Mouse (Mus musculus) MEL (cell line): ENCODE data around the gene Atp8a1. TPM values are rescaled to one million over a fixed set of nuclear protein-coding genes. Genes with fewer than 3 reads are reported as not detected.

ENCODE experiments used
- DNase-seq: peaks from one replicate; pipeline ENCODE4 v3.0.0; 2011; ENCODE audit warnings: low read depth, low spot score
- H3K27ac ChIP-seq: 2 replicates; pipeline ENCODE4 v1.5.1; 2012; ENCODE audit warnings: low read depth, mild to moderate bottlenecking, control low read depth, low read length, moderate library complexity; ENCODE audit not compliant: control insufficient read depth
- H3K27me3 ChIP-seq, 2 experiments: fragments of 150-350 bp in 1 of 2; sonication (generic) in 1 of 2; 2 replicates each; pipeline ENCODE4 v1.6.1; 2012; ENCODE audit warnings: low read length in 2 of 2, mild to moderate bottlenecking in 2 of 2, improper control_type of control experiment in 1 of 2, moderate library complexity in 1 of 2; ENCODE audit not compliant: insufficient read depth in 2 of 2, control insufficient read depth in 1 of 2
- H3K36me3 ChIP-seq, 2 experiments: 2 replicates each; pipeline ENCODE4 v1.6.1; 2012 to 2014; ENCODE audit warnings: low read length in 2 of 2, improper control_type of control experiment in 1 of 2, inconsistent platforms in 1 of 2, mild to moderate bottlenecking in 1 of 2; ENCODE audit not compliant: insufficient read depth in 2 of 2, control insufficient read depth in 1 of 2
- H3K4me1 ChIP-seq, 2 experiments: fragments of 150-350 bp in 1 of 2; sonication (generic) in 1 of 2; 2 replicates each; pipeline ENCODE4 v1.6.1; 2012; ENCODE audit warnings: low read length in 2 of 2, improper control_type of control experiment in 1 of 2, mild to moderate bottlenecking in 1 of 2; ENCODE audit not compliant: insufficient read depth in 2 of 2, control insufficient read depth in 1 of 2
- H3K4me3 ChIP-seq, 2 experiments: fragments of 150-350 bp in 1 of 2; sonication (generic) in 1 of 2; 2 replicates each; pipeline ENCODE4 v1.5.1; 2012; ENCODE audit warnings: low read depth in 2 of 2, low read length in 2 of 2, mild to moderate bottlenecking in 2 of 2, moderate library complexity in 2 of 2, control low read depth in 1 of 2, improper control_type of control experiment in 1 of 2; ENCODE audit not compliant: control insufficient read depth in 1 of 2, insufficient read depth in 1 of 2
- H3K79me2 ChIP-seq: 2 replicates; pipeline ENCODE4 v1.6.1; 2012; ENCODE audit warnings: mild to moderate bottlenecking, low read length, moderate library complexity; ENCODE audit not compliant: control insufficient read depth, poor library complexity, insufficient read depth
- H3K9ac ChIP-seq: 2 replicates; pipeline ENCODE4 v1.6.1; 2012; ENCODE audit warnings: low read depth, mild to moderate bottlenecking, control low read depth, low read length, moderate library complexity; ENCODE audit not compliant: control insufficient read depth, poor library complexity, severe bottlenecking
- H3K9me3 ChIP-seq: fragments of 150-350 bp; sonication (generic); replicated peaks from 2 replicates; pipeline ENCODE4 v1.6.1; 2012; ENCODE audit warnings: mild to moderate bottlenecking, low read length, improper control_type of control experiment, moderate library complexity; ENCODE audit not compliant: insufficient read depth
- BHLHE40 ChIP-seq: IDR thresholded peaks from 2 replicates; pipeline ENCODE4 v1.6.1; 2012; ENCODE audit warnings: low read depth, mild to moderate bottlenecking, inconsistent platforms, low read length, improper control_type of control experiment, borderline replicate concordance
- CTCF ChIP-seq, 3 experiments: IDR thresholded peaks in 2 of 3; conservative IDR thresholded peaks in 1 of 3; 2 replicates each; pipeline ENCODE4 v1.5.1; 2011 to 2012; ENCODE audit warnings: low read length in 3 of 3, low read depth in 2 of 3, mild to moderate bottlenecking in 2 of 3, improper control_type of control experiment in 1 of 3, inconsistent platforms in 1 of 3, mixed read lengths in 1 of 3, moderate library complexity in 1 of 3; ENCODE audit not compliant: control insufficient read depth in 1 of 3, insufficient read depth in 1 of 3, poor library complexity in 1 of 3, severe bottlenecking in 1 of 3
- E2F4 ChIP-seq: IDR thresholded peaks from 2 replicates; pipeline ENCODE4 v1.6.1; 2011; ENCODE audit warnings: low read depth, low read length, improper control_type of control experiment, borderline replicate concordance
- ELF1 ChIP-seq: IDR thresholded peaks from 2 replicates; pipeline ENCODE4 v1.6.1; 2014; ENCODE audit warnings: low read depth, mild to moderate bottlenecking, inconsistent platforms, low read length, improper control_type of control experiment, moderate library complexity
- EP300 ChIP-seq, 2 experiments: IDR thresholded peaks; 2 replicates each; pipeline ENCODE4 v1.6.1; 2011; ENCODE audit warnings: improper control_type of control experiment in 2 of 2, low read length in 2 of 2, low read depth in 1 of 2, mild to moderate bottlenecking in 1 of 2
- ETS1 ChIP-seq: IDR thresholded peaks from 2 replicates; pipeline ENCODE4 v1.6.1; 2012; ENCODE audit warnings: low read depth, mild to moderate bottlenecking, inconsistent platforms, low read length, improper control_type of control experiment, moderate library complexity
- GABPA ChIP-seq: IDR thresholded peaks from 2 replicates; pipeline ENCODE4 v1.6.1; 2012; ENCODE audit warnings: low read depth, mild to moderate bottlenecking, inconsistent platforms, low read length, improper control_type of control experiment, moderate library complexity
- GATA1 ChIP-seq: IDR thresholded peaks from 2 replicates; pipeline ENCODE4 v1.6.1; 2011; ENCODE audit warnings: low read depth, low read length, improper control_type of control experiment
- HCFC1 ChIP-seq: IDR thresholded peaks from 2 replicates; pipeline ENCODE4 v1.6.1; 2012; ENCODE audit warnings: low read depth, mild to moderate bottlenecking, inconsistent platforms, low read length, improper control_type of control experiment, moderate library complexity
- JUND ChIP-seq: IDR thresholded peaks from 2 replicates; pipeline ENCODE4 v1.6.1; 2011; ENCODE audit warnings: low read depth, mild to moderate bottlenecking, improper control_type of control experiment, low read length
- KAT2A ChIP-seq: conservative IDR thresholded peaks from 2 replicates; pipeline ENCODE4 v1.6.1; 2012; ENCODE audit warnings: low read depth, low read length, improper control_type of control experiment, inconsistent platforms
- MAX ChIP-seq: IDR thresholded peaks from 2 replicates; pipeline ENCODE4 v1.6.1; 2011; ENCODE audit warnings: low read length, improper control_type of control experiment
- MAZ ChIP-seq: IDR thresholded peaks from 2 replicates; pipeline ENCODE4 v1.6.1; 2012; ENCODE audit warnings: low read depth, mild to moderate bottlenecking, inconsistent platforms, low read length, improper control_type of control experiment
- MXI1 ChIP-seq: IDR thresholded peaks from 2 replicates; pipeline ENCODE4 v1.6.1; 2011; ENCODE audit warnings: mild to moderate bottlenecking, low read depth, low read length, improper control_type of control experiment
- MYB ChIP-seq: IDR thresholded peaks from 2 replicates; pipeline ENCODE4 v1.6.1; 2011; ENCODE audit warnings: mild to moderate bottlenecking, low read depth, low read length, improper control_type of control experiment
- NRF1 ChIP-seq: IDR thresholded peaks from 2 replicates; pipeline ENCODE4 v1.6.1; 2014; ENCODE audit warnings: low read depth, mild to moderate bottlenecking, inconsistent platforms, low read length, improper control_type of control experiment, moderate library complexity; ENCODE audit not compliant: poor library complexity, insufficient read depth, severe bottlenecking
- POLR2A ChIP-seq, 2 experiments: IDR thresholded peaks; 2 replicates each; pipeline ENCODE4 v1.6.1; 2011 to 2012; ENCODE audit warnings: low read length in 2 of 2, mild to moderate bottlenecking in 2 of 2, control low read depth in 1 of 2, improper control_type of control experiment in 1 of 2, low read depth in 1 of 2, moderate library complexity in 1 of 2; ENCODE audit not compliant: control insufficient read depth in 1 of 2, insufficient read depth in 1 of 2, poor library complexity in 1 of 2
- POLR2AphosphoS2 ChIP-seq: IDR thresholded peaks from 2 replicates; pipeline ENCODE4 v1.6.1; 2011; ENCODE audit warnings: low read length, improper control_type of control experiment
- RCOR1 ChIP-seq: IDR thresholded peaks from 2 replicates; pipeline ENCODE4 v1.6.1; 2012; ENCODE audit warnings: low read depth, mild to moderate bottlenecking, inconsistent platforms, low read length, improper control_type of control experiment
- SIN3A ChIP-seq: IDR thresholded peaks from 2 replicates; pipeline ENCODE4 v1.6.1; 2012; ENCODE audit warnings: low read length, improper control_type of control experiment, inconsistent platforms
- TAL1 ChIP-seq: IDR thresholded peaks from 2 replicates; pipeline ENCODE4 v1.6.1; 2012; ENCODE audit warnings: mild to moderate bottlenecking, inconsistent platforms, low read length, moderate library complexity, mixed read lengths
- TBP ChIP-seq: IDR thresholded peaks from 2 replicates; pipeline ENCODE4 v1.8.0; 2011; ENCODE audit warnings: low read depth, low read length, improper control_type of control experiment
- TCF12 ChIP-seq: IDR thresholded peaks from 2 replicates; pipeline ENCODE4 v1.6.1; 2014; ENCODE audit warnings: low read depth, mild to moderate bottlenecking, inconsistent platforms, low read length, improper control_type of control experiment, moderate library complexity
- USF2 ChIP-seq, 2 experiments: IDR thresholded peaks; 2 replicates each; pipeline ENCODE4 v1.6.1; 2011 to 2012; ENCODE audit warnings: improper control_type of control experiment in 2 of 2, low read length in 2 of 2, borderline replicate concordance in 1 of 2, inconsistent platforms in 1 of 2, low read depth in 1 of 2, mild to moderate bottlenecking in 1 of 2; ENCODE audit not compliant: insufficient read depth in 1 of 2
- ZC3H11A ChIP-seq: IDR thresholded peaks from 2 replicates; pipeline ENCODE4 v1.6.1; 2012; ENCODE audit warnings: low read depth, mild to moderate bottlenecking, inconsistent platforms, low read length, improper control_type of control experiment
- ZMIZ1 ChIP-seq: IDR thresholded peaks from 2 replicates; pipeline ENCODE4 v1.6.1; 2012; ENCODE audit warnings: low read depth, mild to moderate bottlenecking, inconsistent platforms, low read length, improper control_type of control experiment, moderate library complexity
- ZNF384 ChIP-seq: IDR thresholded peaks from 2 replicates; pipeline ENCODE4 v1.6.1; 2012; ENCODE audit warnings: low read depth, mild to moderate bottlenecking, inconsistent platforms, low read length, improper control_type of control experiment
- polyA plus RNA-seq, 2 experiments: library from polyadenylated mRNA; stranded (reverse) in 1 of 2; unstranded in 1 of 2; fragments of >175 nt in 1 of 2; fragments of >200 nt in 1 of 2; gene quantifications; 2 replicates each; pipeline versions ENCODE4 v1.2.1 to v1.2.4; 2012; ENCODE audit warnings: low replicate concordance in 2 of 2, low read depth in 1 of 2; ENCODE audit not compliant: insufficient read length in 2 of 2, insufficient read depth in 1 of 2, missing spikeins in 1 of 2
- total RNA-seq: library from RNA; depleted of rRNA; stranded (reverse); fragments of 300-350 nt; gene quantifications from 2 replicates; pipeline ENCODE4 v1.2.3, GENCODE M21; 2012

Gene Atp8a1
- total and polyA plus RNA-seq, 3 experiments, result 18.2 to 22.1 TPM; not detected in 1

- Histone ChIP-seq H3K9ac (peak overlapping the region; percentile 86), H3K79me2 (peaks cover 28% of the 10 kb centered on the region), H3K27ac (peak overlapping the region; percentile 47), H3K4me3 (peak overlapping the region; percentile 93 to 95), H3K9me3 (no peaks in the 10 kb centered on the region), H3K27me3 (no peaks in the 10 kb centered on the region), H3K36me3 (peaks cover 0 to 10% of the 10 kb centered on the region in 2 experiments; a peak in 2 of 4 replicates), H3K4me1 (peaks cover 5 to 11% of the 10 kb centered on the region in 2 experiments)
- TF ChIP-seq MAX (no peak; the same call in 1 of the 2 replicates), CTCF (IDR thresholded peaks at IDR 0.05 in 2 of 3, conservative IDR thresholded peaks at IDR 0.05 in 1 of 3; ENCODE audit: control insufficient read depth in 1 of 3, insufficient read depth in 1 of 3, low read depth in 2 of 3, low read length in 3 of 3, poor library complexity in 1 of 3, severe bottlenecking in 1 of 3) (0 out of 6 replicates have a peak, but pooled peaks of 1 of the 3 experiments have one; percentile 7), ETS1 (peak; percentile 65), SIN3A (peak; percentile 83), MAZ (no peak), MXI1 (peak; percentile 75), TBP (0 out of 2 replicates have a peak, but pooled peaks have one; percentile 43), EP300 (IDR thresholded peaks at IDR 0.05; ENCODE audit: low read depth in 1 of 2, low read length in 2 of 2) (0 out of 4 replicates have a peak, but pooled peaks of 1 of the 2 experiments have one; percentile 8)
- peak; percentile 80 for DNase-seq
These were observed 641 bp downstream of the Atp8a1 start for GRCm38 (mm10) chr5:67846361-67847224.

GRCm38 (mm10) chr5:67845190-67845691 lies 2.0 kb downstream of the Atp8a1 start:
- peak; percentile 91 for DNase-seq
- H3K36me3 ChIP-seq, result peaks cover 0 to 10% of the 10 kb centered on the region in 2 experiments; a peak in 2 of 4 replicates
- H3K4me1 ChIP-seq, result peaks cover 5 to 11% of the 10 kb centered on the region in 2 experiments
- peak overlapping the region; percentile 50 for H3K27ac ChIP-seq
- H3K79me2 ChIP-seq, result peaks cover 32% of the 10 kb centered on the region
- H3K4me3 ChIP-seq, result peak overlapping the region; percentile 35 to 95
- no peaks in the 10 kb centered on the region for H3K9me3 ChIP-seq
- H3K9ac ChIP-seq, result peak overlapping the region; percentile 86
- H3K27me3 ChIP-seq, result no peaks in the 10 kb centered on the region
- TF ChIP-seq MXI1, result peak; percentile 76
- no peak; the same call in 1 of the 2 replicates for TF ChIP-seq ZC3H11A
- peak; percentile 76 for TF ChIP-seq ELF1
- TF ChIP-seq MYB, result 0 out of 2 replicates have a peak, but pooled peaks have one; percentile 22
- 0 out of 2 replicates have a peak, but pooled peaks have one; percentile 44 for TF ChIP-seq E2F4
- peak; percentile 67 for TF ChIP-seq RCOR1
- peak; percentile 77 for TF ChIP-seq ETS1
- peak; percentile 35; the same call in 1 of the 2 replicates for TF ChIP-seq KAT2A
- TF ChIP-seq BHLHE40, result 0 out of 2 replicates have a peak, but pooled peaks have one; percentile 51
- TF ChIP-seq MAX, result peak; percentile 41; the same call in 1 of the 2 replicates
- TF ChIP-seq GATA1, result peak; percentile 88
- no peak for TF ChIP-seq USF2 (IDR thresholded peaks at IDR 0.05; ENCODE audit: borderline replicate concordance in 1 of 2, insufficient read depth in 1 of 2, low read depth in 1 of 2, low read length in 2 of 2)
- TF ChIP-seq GABPA, result no peak
- peak; percentile 65; the same call in 1 of the 2 replicates for TF ChIP-seq TCF12
- no peak for TF ChIP-seq NRF1
- TF ChIP-seq POLR2AphosphoS2, result 0 out of 2 replicates have a peak, but pooled peaks have one; percentile 48
- TF ChIP-seq MAZ, result peak; percentile 99
- peak; percentile 55 for TF ChIP-seq HCFC1
- peak; percentile 25 to 51; a peak in 1 of 4 replicates for TF ChIP-seq POLR2A (IDR thresholded peaks at IDR 0.05; ENCODE audit: control insufficient read depth in 1 of 2, insufficient read depth in 1 of 2, low read depth in 1 of 2, low read length in 2 of 2, poor library complexity in 1 of 2)
- TF ChIP-seq ZMIZ1, result 0 out of 2 replicates have a peak, but pooled peaks have one; percentile 55
- TF ChIP-seq JUND, result no peak
- peak; percentile 34; the same call in 1 of the 2 replicates for TF ChIP-seq TAL1
- no peak for TF ChIP-seq ZNF384
